Mouse (Mus musculus): ENCODE measurements at regions not wholly inside any gene's neighbourhood (a gene's known extent, or its start where the extent isn't known, plus 50 kb on each side); places are given as distances from the start of the nearest gene placed in this dataset.
A peak's percentile ranks its signal among the peaks of the same experiment; 100 is the strongest.

DNA sequence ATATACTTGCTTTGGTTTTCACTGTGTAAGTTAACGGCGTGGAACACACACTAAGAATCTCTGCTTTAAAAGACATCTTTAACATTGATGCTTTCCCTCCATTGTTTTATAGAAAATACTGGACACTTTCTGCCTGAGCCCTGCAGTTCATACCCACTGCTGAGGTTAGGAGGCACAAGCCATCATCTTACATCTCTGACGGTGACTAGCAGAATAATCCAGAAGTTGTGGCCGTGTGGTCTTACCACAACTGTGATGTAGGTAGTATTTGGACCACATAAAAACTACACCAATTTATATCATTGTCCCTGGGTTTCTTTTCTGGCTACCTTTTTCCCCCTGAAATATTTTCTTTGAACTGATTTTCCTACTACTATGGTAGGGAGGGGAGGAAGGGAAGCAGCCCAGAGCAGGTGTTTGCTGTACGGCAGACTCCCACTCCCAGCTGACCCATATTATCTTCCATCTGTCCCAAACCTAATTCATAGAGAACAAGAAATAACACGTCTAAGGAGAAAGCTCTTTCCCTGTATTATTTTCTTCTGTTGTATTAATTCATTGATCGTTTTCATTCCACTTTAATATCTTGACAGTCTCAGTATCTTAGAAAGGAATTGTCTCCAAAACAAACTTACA lies 180.1 kb upstream of the Atp2b1 start:
- WGBS, result 84% methylated on average over 7 of the region's 7 CpGs
- H3K27ac ChIP-seq (ENCODE audit: low read length), result no peak overlapping the region
- ATAC-seq (ENCODE audit: low read depth), result no peak
- H3K36me3 ChIP-seq (ENCODE audit: control insufficient read depth, insufficient read depth, low read length), result no peaks in the 10 kb centered on the region
- no peaks in the 10 kb centered on the region for H3K27me3 ChIP-seq (ENCODE audit: control insufficient read depth, insufficient read depth, low read depth, low read length)
- no peak overlapping the region for H3K9ac ChIP-seq (ENCODE audit: low read length)
- no peaks in the 10 kb centered on the region for H3K9me3 ChIP-seq (ENCODE audit: control insufficient read depth, low read length)
- H3K4me3 ChIP-seq (ENCODE audit: low read length), result no peak overlapping the region
- no peak overlapping the region for H3K4me2 ChIP-seq (ENCODE audit: low read depth, low read length)
- H3K4me1 ChIP-seq (replicated peaks; ENCODE audit: control insufficient read depth, insufficient read depth, low read length), result no peaks in the 10 kb centered on the region

DNA sequence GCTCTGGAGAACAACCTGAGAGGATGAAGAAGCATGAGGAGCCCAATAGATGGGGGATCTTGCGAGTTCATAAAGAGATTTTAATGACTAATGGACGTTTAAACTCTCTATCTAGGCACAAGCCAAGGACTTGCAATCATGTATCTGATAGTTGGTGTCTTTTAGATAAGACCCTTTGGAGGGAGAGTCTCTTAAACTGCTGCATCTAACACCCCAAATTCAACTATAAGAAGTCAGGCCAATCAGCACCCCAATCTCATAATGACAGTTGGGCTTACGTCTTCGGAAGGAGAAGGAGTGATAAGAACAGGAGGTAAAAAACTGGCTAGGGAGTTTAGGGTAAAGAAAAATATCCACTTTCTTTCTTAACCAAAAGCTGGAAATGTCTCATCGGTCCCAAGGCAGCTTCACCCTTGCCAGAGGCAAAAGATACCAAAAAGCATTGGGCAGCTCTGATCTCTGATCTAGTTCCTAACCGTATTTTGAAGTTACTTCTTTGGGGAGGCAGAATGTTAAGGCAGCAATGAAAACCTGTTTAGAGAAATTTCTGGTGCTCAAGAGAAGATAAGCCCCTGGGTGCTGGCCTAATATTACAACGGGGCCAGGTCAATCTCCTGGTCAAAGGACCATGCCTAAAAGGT lies 173.6 kb upstream of the Atp2b1 start:
- no peak overlapping the region for H3K4me3 ChIP-seq (ENCODE audit: low read length)
- no peak overlapping the region for H3K27ac ChIP-seq (ENCODE audit: low read length)
- ATAC-seq (ENCODE audit: low read depth), result no peak
- no peaks in the 10 kb centered on the region for H3K27me3 ChIP-seq (ENCODE audit: control insufficient read depth, insufficient read depth, low read depth, low read length)
- H3K36me3 ChIP-seq (ENCODE audit: control insufficient read depth, insufficient read depth, low read length), result no peaks in the 10 kb centered on the region
- 75% methylated on average over 7 of the region's 7 CpGs for WGBS
- no peak overlapping the region for H3K4me2 ChIP-seq (ENCODE audit: low read depth, low read length)
- peaks cover 7% of the 10 kb centered on the region; the same call in 1 of the 2 replicates for H3K4me1 ChIP-seq (replicated peaks; ENCODE audit: control insufficient read depth, insufficient read depth, low read length)
- H3K9me3 ChIP-seq (ENCODE audit: control insufficient read depth, low read length), result no peaks in the 10 kb centered on the region
- no peak overlapping the region for H3K9ac ChIP-seq (ENCODE audit: low read length)

DNA sequence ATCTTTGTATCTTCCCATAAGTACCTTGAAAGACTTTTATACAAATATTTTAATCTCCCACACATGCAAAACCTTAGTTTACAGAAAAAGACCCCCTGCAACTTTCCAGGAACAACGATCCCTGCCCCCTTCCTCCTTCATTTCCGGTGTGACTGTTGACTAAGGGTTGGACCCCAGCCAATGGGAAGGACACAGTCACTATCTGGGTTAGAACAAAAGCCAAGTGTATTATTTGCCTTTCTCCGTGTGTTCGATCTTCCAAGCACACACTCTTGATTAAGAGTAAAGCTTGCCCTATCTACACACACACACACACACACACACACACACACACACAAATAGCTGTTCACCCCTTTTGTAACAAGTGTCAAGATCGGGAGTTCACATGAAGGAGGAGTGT lies 172.8 kb upstream of the Atp2b1 start:
- 14% methylated on average over 5 of the region's 5 CpGs for WGBS
- H3K4me3 ChIP-seq (ENCODE audit: low read length), result no peak overlapping the region
- no peaks in the 10 kb centered on the region for H3K27me3 ChIP-seq (ENCODE audit: control insufficient read depth, insufficient read depth, low read depth, low read length)
- no peaks in the 10 kb centered on the region for H3K9me3 ChIP-seq (ENCODE audit: control insufficient read depth, low read length)
- no peak overlapping the region for H3K9ac ChIP-seq (ENCODE audit: low read length)
- H3K36me3 ChIP-seq (ENCODE audit: control insufficient read depth, insufficient read depth, low read length), result no peaks in the 10 kb centered on the region
- H3K4me2 ChIP-seq (ENCODE audit: low read depth, low read length), result no peak overlapping the region
- H3K4me1 ChIP-seq (replicated peaks; ENCODE audit: control insufficient read depth, insufficient read depth, low read length), result peaks cover 7% of the 10 kb centered on the region; the same call in 1 of the 2 replicates
- ATAC-seq (ENCODE audit: low read depth), result no peak
- no peak overlapping the region for H3K27ac ChIP-seq (ENCODE audit: low read length)

DNA sequence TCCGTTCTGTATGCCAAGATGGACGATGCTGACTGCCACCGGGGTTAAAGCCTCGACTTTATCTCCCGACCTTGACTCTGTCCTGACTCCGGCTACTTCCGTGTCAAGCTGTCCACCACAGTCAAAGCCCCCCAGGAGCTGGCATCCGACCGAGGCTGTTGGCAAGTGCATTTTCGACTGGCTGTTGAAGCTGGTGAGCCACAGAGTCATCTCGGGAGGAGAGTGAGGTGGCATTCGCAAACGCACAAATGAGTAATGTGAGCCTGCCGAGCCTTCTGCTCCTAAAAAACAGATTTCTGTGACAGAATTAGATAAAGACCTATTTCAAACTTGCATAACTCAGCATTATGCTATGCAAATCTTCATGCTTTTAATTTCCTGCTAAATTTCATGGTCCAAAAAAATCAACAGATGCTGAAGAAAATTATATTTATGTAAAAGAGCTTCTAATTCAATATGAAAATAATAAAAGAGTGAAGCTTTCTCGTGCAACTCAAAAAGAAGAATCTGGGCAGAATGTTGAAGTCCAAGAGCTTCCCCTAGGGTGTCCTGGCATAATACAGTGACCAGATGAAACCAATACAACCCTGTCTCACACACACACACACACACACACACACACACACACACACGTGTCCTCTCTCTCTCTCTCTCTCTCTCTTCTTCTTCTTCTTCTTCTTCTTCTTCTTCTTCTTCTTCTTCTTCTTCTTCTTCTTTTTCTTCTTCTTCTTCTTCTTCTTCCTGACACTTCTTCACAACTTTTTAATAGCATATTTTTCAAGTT lies 171.2 kb upstream of the Atp2b1 start:
- no peak overlapping the region for H3K27ac ChIP-seq (ENCODE audit: low read length)
- H3K27me3 ChIP-seq (ENCODE audit: control insufficient read depth, insufficient read depth, low read depth, low read length), result no peaks in the 10 kb centered on the region
- WGBS, result 53% methylated on average over 16 of the region's 16 CpGs
- H3K9ac ChIP-seq (ENCODE audit: low read length), result no peak overlapping the region
- H3K9me3 ChIP-seq (ENCODE audit: control insufficient read depth, low read length), result no peaks in the 10 kb centered on the region
- no peaks in the 10 kb centered on the region for H3K36me3 ChIP-seq (ENCODE audit: control insufficient read depth, insufficient read depth, low read length)
- H3K4me2 ChIP-seq (ENCODE audit: low read depth, low read length), result 0 out of 2 replicates have a peak overlapping the region, but pooled peaks have one; percentile 10
- H3K4me1 ChIP-seq (replicated peaks; ENCODE audit: control insufficient read depth, insufficient read depth, low read length), result peaks cover 7% of the 10 kb centered on the region; the same call in 1 of the 2 replicates
- no peak overlapping the region for H3K4me3 ChIP-seq (ENCODE audit: low read length)
- no peak for ATAC-seq (ENCODE audit: low read depth)

DNA sequence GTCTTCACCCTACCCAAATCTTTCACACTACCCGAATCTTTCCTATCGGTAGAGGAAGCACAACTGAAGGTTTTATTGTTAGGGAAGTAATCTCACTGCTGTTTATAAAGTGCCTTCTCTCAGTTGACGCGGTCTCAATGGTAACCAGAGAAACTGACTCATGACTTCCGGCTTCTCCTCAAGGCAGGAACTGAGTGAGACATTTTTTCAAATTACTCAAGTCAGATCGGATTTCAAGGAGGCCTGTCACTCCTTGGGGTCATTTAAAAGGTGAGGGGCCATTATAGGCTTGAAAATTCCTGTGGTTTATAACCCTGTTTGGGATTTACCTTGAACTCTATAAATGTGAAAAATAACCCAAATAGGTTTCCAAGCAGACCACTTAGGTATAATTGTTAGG lies 170.0 kb upstream of the Atp2b1 start:
- Histone ChIP-seq H3K27ac (ENCODE audit: low read length) (no peak overlapping the region), H3K36me3 (ENCODE audit: control insufficient read depth, insufficient read depth, low read length) (no peaks in the 10 kb centered on the region), H3K27me3 (ENCODE audit: control insufficient read depth, insufficient read depth, low read depth, low read length) (no peaks in the 10 kb centered on the region), H3K4me1 (replicated peaks; ENCODE audit: control insufficient read depth, insufficient read depth, low read length) (peaks cover 12% of the 10 kb centered on the region), H3K4me3 (ENCODE audit: low read length) (no peak overlapping the region), H3K4me2 (ENCODE audit: low read depth, low read length) (no peak overlapping the region), H3K9ac (ENCODE audit: low read length) (no peak overlapping the region), H3K9me3 (ENCODE audit: control insufficient read depth, low read length) (no peaks in the 10 kb centered on the region)
- WGBS, result 24% methylated on average over 6 of the region's 6 CpGs
- no peak for ATAC-seq (ENCODE audit: low read depth)

DNA sequence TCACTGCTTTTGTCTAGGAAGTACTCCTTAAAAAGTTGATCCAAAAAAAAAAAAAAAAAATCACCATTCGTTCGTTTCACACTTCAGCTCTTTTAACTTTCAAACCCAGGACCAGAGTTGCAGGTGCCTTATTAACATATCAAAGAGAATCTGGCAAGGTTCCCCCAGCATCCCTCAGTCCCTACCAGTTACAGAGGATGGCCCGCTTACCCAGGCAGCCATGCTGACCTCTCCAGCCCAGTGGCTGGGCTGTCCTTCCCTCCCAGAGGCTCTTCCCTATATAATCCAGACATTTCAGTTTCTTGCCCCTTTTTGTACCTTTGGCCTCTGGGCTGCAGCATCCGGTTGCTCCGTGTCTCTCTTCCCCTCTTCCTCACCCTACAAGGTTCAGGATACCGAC lies 169.5 kb upstream of the Atp2b1 start:
- Histone ChIP-seq H3K9ac (ENCODE audit: low read length) (no peak overlapping the region), H3K9me3 (ENCODE audit: control insufficient read depth, low read length) (no peaks in the 10 kb centered on the region), H3K4me1 (replicated peaks; ENCODE audit: control insufficient read depth, insufficient read depth, low read length) (peaks cover 16% of the 10 kb centered on the region), H3K27me3 (ENCODE audit: control insufficient read depth, insufficient read depth, low read depth, low read length) (no peaks in the 10 kb centered on the region), H3K36me3 (ENCODE audit: control insufficient read depth, insufficient read depth, low read length) (no peaks in the 10 kb centered on the region), H3K4me2 (ENCODE audit: low read depth, low read length) (no peak overlapping the region), H3K27ac (ENCODE audit: low read length) (no peak overlapping the region), H3K4me3 (ENCODE audit: low read length) (no peak overlapping the region)
- 55% methylated on average over 6 of the region's 6 CpGs for WGBS
- no peak for ATAC-seq (ENCODE audit: low read depth)

DNA sequence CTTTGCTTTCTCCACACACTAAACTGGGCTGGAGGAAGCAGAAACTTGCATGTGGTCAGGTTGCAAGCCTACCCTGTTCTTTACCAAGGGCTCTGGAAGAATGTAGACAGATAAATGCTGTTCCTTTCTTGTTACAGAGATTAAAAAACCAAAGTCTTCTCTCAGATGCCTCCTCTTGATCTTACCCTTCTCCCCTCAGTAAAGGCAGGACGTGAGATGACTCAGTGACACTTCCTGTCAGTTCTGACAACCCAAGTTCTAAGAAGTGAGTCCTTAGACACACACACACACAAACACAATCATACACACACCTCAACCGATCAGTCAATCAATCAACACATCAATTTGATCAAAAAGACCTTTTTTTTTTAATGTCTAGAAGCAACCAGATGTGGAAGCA lies 168.8 kb upstream of the Atp2b1 start:
- Histone ChIP-seq H3K9me3 (ENCODE audit: control insufficient read depth, low read length) (no peaks in the 10 kb centered on the region), H3K4me3 (ENCODE audit: low read length) (no peak overlapping the region), H3K9ac (ENCODE audit: low read length) (no peak overlapping the region), H3K27ac (ENCODE audit: low read length) (no peak overlapping the region), H3K4me1 (replicated peaks; ENCODE audit: control insufficient read depth, insufficient read depth, low read length) (peaks cover 18% of the 10 kb centered on the region), H3K36me3 (ENCODE audit: control insufficient read depth, insufficient read depth, low read length) (no peaks in the 10 kb centered on the region), H3K4me2 (ENCODE audit: low read depth, low read length) (no peak overlapping the region), H3K27me3 (ENCODE audit: control insufficient read depth, insufficient read depth, low read depth, low read length) (no peaks in the 10 kb centered on the region)
- 54% methylated on average over 2 of the region's 2 CpGs for WGBS
- ATAC-seq (ENCODE audit: low read depth), result no peak

DNA sequence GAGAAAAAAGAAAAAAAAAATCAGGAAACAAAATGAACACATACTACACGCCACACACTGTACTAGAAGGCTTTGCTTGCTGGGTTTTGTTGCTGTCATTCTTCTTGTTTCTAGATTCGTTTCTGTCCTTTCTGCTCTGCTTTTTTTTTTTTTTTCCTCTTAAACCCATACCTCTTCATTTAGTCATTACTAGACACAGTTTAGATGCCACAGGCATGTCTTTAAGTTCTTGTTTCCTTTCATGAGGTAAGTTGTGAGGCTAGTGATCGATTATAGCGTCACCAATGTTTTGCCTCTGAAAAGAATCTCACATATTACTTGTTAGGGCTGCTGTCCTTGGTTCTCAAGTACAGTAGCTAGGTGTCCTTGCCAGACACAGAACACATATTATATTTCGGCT lies 168.3 kb upstream of the Atp2b1 start:
- Histone ChIP-seq H3K4me1 (replicated peaks; ENCODE audit: control insufficient read depth, insufficient read depth, low read length) (peaks cover 18% of the 10 kb centered on the region), H3K27me3 (ENCODE audit: control insufficient read depth, insufficient read depth, low read depth, low read length) (no peaks in the 10 kb centered on the region), H3K9me3 (ENCODE audit: control insufficient read depth, low read length) (no peaks in the 10 kb centered on the region), H3K4me3 (ENCODE audit: low read length) (no peak overlapping the region), H3K36me3 (ENCODE audit: control insufficient read depth, insufficient read depth, low read length) (no peaks in the 10 kb centered on the region), H3K4me2 (ENCODE audit: low read depth, low read length) (no peak overlapping the region), H3K9ac (ENCODE audit: low read length) (no peak overlapping the region), H3K27ac (ENCODE audit: low read length) (no peak overlapping the region)
- ATAC-seq (ENCODE audit: low read depth), result no peak
- 80% methylated on average over 5 of the region's 5 CpGs for WGBS

DNA sequence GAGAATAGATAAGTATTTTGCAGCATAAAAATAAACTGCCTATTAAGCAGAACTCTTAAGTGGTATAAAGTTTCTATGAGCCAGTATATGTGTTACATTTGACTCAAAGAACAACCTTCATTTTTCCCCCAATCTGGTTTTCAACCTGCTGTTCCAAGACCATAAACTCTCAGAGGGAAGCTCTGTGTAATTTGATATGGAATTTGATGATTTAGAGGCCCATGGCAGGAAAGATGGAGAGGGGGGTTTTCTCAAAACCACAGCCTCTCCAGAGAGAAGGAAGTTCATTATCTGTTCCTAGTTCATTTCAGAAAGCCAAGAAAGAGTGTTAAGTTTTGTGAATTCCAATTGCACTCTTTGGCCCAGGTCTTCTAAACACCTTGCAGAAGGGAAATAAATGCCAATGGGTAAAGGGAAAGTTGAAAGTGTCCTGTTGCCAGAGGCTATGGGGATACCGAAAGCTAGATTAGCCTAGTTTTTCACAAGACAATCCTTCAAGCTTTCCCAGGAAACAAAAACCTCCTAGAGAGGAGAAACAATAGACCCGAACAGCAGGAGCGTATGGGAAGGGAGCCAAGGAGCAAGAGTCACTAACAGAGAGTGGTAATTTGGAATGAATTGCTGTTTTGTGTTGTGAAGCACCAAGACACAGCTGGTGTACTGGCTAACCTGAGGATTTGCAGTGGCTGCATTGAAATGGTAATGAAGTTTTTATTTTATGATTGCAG lies 165.2 kb upstream of the Atp2b1 start:
- no peak for ATAC-seq (ENCODE audit: low read depth)
- Histone ChIP-seq H3K4me3 (ENCODE audit: low read length) (no peak overlapping the region), H3K4me2 (ENCODE audit: low read depth, low read length) (no peak overlapping the region), H3K36me3 (ENCODE audit: control insufficient read depth, insufficient read depth, low read length) (no peaks in the 10 kb centered on the region), H3K27ac (ENCODE audit: low read length) (peak overlapping the region; percentile 39), H3K9ac (ENCODE audit: low read length) (no peak overlapping the region), H3K4me1 (replicated peaks; ENCODE audit: control insufficient read depth, insufficient read depth, low read length) (peaks cover 18% of the 10 kb centered on the region), H3K27me3 (ENCODE audit: control insufficient read depth, insufficient read depth, low read depth, low read length) (no peaks in the 10 kb centered on the region), H3K9me3 (ENCODE audit: control insufficient read depth, low read length) (no peaks in the 10 kb centered on the region)
- WGBS, result 23% methylated on average over 3 of the region's 3 CpGs
